Mouse (Mus musculus) lung, adult 18-20 months (tissue): ENCODE measurements around the gene 1600014C23Rik.

Source experiments
- DNase-seq, 2 experiments: peaks; one replicate each; pipeline ENCODE4 v3.0.0; 2022; ENCODE audit warnings: mixed read lengths in 2 of 2

The 1600014C23Rik gene

GRCm38 (mm10) chr17:45686093-45686619, 47.5 kb downstream of the 1600014C23Rik start, which contains the start of gene Mrpl14:
Gene Mrpl14, plus strand, starts transcription at chr17:45686322.
- DNase-seq, result peak; percentile 86 to 91

- DNase-seq, result peak; percentile 40 to 42
Observed at GRCm38 (mm10) chr17:45685171-45686092, 48.2 kb downstream of the 1600014C23Rik start.

GRCm38 (mm10) chr17:45684667-45685131, 48.9 kb downstream of the 1600014C23Rik start:
- DNase-seq, result no peak
